Mouse (Mus musculus) kidney, adult 2 months (tissue): ENCODE measurements around the gene Exoc3l. TPM values are rescaled to one million over a fixed set of nuclear protein-coding genes. Genes with fewer than 3 reads are reported as not detected.

Source experiments
- DNase-seq: peaks from one replicate; pipeline ENCODE4 v3.0.0; 2021
- H3K27ac ChIP-seq: fragments of 200-500 bp; 2 replicates; pipeline ENCODE4 v1.5.1; 2012; ENCODE audit warnings: low read depth, low read length, control low read depth, inconsistent platforms; ENCODE audit not compliant: insufficient read depth
- H3K27me3 ChIP-seq: fragments of 200-500 bp; replicated peaks from 2 replicates; pipeline ENCODE4 v1.6.1; 2012; ENCODE audit warnings: mild to moderate bottlenecking, moderate library complexity, low read length, inconsistent platforms; ENCODE audit not compliant: control insufficient read depth, insufficient read depth
- H3K36me3 ChIP-seq: fragments of 200-500 bp; 2 replicates; pipeline ENCODE4 v1.6.1; 2012; ENCODE audit warnings: mild to moderate bottlenecking, moderate library complexity, low read length, inconsistent platforms; ENCODE audit not compliant: control insufficient read depth, insufficient read depth
- H3K4me1 ChIP-seq: fragments of 200-500 bp; 2 replicates; pipeline ENCODE4 v1.6.1; 2011; ENCODE audit warnings: low read length; ENCODE audit not compliant: control insufficient read depth, insufficient read depth
- H3K4me3 ChIP-seq: fragments of 200-500 bp; 2 replicates; pipeline ENCODE4 v1.5.1; 2011; ENCODE audit warnings: mild to moderate bottlenecking, low read depth, low read length, control low read depth; ENCODE audit not compliant: insufficient read depth
- CTCF ChIP-seq: fragments of 200-500 bp; conservative IDR thresholded peaks from 2 replicates; pipeline ENCODE4 v1.5.1; 2011; ENCODE audit warnings: low read depth, mild to moderate bottlenecking, control low read depth, low read length, moderate library complexity, mixed read lengths; ENCODE audit not compliant: insufficient read depth, insufficient read length
- POLR2A ChIP-seq: fragments of 200-500 bp; IDR thresholded peaks from one replicate; pipeline ENCODE4 v1.6.1; 2011; ENCODE audit warnings: low read depth, low read length, control low read depth
- WGBS: fragments of 180-500 bp; shearing (Covaris S2); methylation state at CpG from one replicate; pipeline ENCODE4 v1.1.7; 2018; 5-methylcytosine and 5-hydroxymethylcytosine counted together
- polyA plus RNA-seq: library from polyadenylated mRNA; depleted of rRNA; stranded (reverse); fragments of >200 nt; gene quantifications from 2 replicates; pipeline ENCODE4 v1.2.3, GENCODE M21; 2012

Gene Exoc3l
- polyA plus RNA-seq, 1 experiment, result 11.7 TPM

DNA sequence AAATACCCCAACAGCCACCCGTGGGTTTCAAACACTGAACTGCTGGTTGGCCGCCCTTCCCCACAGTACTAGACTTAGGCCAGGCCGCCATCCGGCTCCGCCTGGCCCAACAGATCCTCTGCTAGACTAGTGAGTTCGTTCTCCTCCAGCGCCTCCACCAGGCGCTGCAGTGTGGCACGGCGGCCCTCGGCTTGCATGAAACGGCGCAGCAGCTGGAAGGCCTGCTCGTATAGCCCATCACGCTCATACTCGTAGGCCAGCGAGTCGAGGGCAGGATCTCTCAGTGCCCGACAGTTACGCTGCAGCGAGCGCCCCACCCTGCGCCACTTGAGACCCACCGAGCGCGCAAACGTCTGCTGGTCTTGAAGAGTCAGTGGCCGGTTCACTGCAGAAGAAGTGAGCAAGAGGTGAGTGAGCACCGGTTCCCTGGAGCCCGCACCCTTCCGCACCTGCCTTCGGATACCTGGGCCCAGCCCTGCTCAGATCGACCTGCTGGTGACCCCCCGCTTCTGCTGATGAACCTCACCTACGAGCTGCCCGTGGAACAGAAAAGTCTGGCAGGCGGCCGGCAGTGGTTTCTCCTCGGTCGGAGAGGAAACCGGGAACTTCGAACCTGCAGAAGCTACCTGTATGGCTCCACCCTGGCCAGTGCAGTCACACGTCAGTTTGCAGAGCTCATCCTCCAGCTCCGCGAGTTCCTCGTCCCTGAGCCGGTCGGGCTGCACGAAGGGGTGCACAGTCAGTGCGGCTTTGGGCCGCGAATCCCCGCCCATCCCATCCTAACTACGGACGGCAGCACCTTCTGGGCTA lies 36.8 kb downstream of the Exoc3l start:
- Histone ChIP-seq H3K27ac (no peak overlapping the region), H3K4me1 (peaks cover 3% of the 10 kb centered on the region; the same call in 1 of the 2 replicates), H3K27me3 (no peaks in the 10 kb centered on the region), H3K36me3 (no peaks in the 10 kb centered on the region), H3K4me3 (peak overlapping the region; percentile 34; the same call in 1 of the 2 replicates)
- no peak for DNase-seq
- TF ChIP-seq POLR2A (no peak), CTCF (no peak)
- WGBS, result 36% methylated on average over 55 of the region's 55 CpGs

DNA sequence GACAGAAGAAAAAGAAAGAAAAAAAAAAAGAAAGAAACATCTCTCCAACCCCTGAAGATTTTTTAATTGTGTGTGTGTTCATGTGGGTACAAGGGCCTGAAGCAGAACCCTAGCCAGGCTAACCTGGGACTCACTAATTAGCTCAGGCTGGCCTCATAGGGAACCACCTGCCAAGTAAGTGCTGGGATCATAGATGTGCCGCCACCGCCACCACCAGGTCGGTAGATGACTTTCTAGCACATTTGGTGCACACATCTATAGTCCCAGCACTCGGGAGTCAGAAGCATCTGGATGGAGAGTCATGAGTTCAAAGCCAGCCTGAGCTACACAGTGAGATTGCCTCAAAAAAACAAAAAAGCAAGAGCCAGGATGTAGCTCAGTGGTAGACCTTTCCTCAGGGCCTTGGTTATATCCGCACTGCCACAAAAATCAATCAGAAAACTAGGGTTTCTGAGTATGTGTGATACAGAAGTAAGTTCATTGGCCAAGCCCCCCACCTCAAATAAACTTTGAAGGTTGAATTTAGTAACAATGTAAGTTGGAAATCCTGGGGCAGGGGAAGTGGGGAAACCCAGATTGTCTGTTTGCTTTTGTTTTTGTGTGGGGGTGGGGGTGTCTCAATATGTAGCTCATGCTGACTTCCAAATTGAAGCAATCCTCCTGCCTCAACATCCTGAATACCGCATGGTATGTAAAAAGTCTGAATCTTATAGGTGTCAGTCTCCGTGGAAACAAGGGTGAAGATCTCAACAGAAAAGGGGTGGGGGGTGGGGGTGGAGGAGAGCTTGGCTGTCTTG lies 38.4 kb downstream of the Exoc3l start:
- TF ChIP-seq CTCF, result no peak
- Histone ChIP-seq H3K36me3 (no peaks in the 10 kb centered on the region), H3K27me3 (no peaks in the 10 kb centered on the region), H3K4me3 (no peak overlapping the region), H3K27ac (no peak overlapping the region), H3K4me1 (peaks cover 3% of the 10 kb centered on the region; the same call in 1 of the 2 replicates)
- DNase-seq, result no peak
- 88% methylated on average over 7 of the region's 7 CpGs for WGBS

- H3K27ac ChIP-seq, result no peak within 1 kb of the TSS
- H3K4me3 ChIP-seq, result peak within 1 kb of the TSS; percentile 62
- no peaks in the 10 kb centered on the region for H3K36me3 ChIP-seq
- no peak for TF ChIP-seq POLR2A
- no peak for TF ChIP-seq CTCF
- 11% methylated on average over 14 of the region's 14 CpGs for WGBS
- H3K27me3 ChIP-seq, result no peaks in the 10 kb centered on the region
- H3K4me1 ChIP-seq, result peaks cover 3% of the 10 kb centered on the region; the same call in 1 of the 2 replicates
- DNase-seq, result peak; percentile 47
Observed at GRCm38 (mm10) chr8:105254966-105255350, 40.9 kb downstream of the Exoc3l start, which contains the start of gene B3gnt9. Gene B3gnt9 (minus strand): TSS chr8:105255153.

DNA sequence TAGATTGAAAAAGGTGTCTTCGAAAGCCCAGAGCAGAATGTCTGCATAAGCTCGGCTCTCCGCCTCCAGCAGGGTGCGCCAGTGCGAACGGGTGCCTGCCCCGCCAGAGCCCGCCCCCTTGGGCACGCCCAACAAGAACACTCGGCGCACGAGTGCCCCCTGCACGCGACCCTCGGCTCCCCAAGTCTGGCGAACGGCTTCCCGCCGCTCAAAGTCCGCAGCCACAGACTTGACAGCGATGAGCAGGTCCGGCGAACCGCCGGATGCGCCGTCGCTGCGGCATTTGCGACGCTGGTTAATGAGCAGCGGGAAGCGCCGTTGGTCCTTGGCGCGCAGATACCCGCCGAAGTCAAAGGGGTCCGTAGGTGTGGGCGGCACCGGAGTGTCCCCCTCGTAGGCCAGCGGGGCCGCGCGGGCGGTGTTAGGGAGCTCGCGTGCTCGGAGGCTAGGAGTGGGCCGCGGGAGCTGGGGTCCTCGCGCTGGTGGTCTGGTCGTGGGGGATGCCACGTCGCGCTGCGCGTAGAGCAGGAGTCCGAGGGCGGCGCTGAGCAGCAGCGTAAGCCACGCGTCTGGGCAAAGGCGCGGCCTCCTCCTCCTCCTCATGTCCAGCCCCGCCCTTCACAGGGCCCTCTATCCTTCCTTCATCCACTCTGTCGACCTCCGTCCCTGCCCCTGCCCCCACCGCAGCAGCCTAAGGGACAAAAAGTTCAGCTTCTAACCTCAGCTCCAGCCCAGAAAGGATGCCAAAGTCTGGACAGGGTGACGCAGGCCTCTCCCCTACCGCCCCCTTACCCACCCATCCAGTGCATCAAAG lies 41.5 kb downstream of the Exoc3l start:
- Histone ChIP-seq H3K4me3 (peak overlapping the region; percentile 62), H3K27ac (no peak overlapping the region), H3K4me1 (peaks cover under 1% of the 10 kb centered on the region; the same call in 1 of the 2 replicates), H3K36me3 (no peaks in the 10 kb centered on the region), H3K27me3 (no peaks in the 10 kb centered on the region)
- WGBS, result under 1% methylated on average over 74 of the region's 74 CpGs
- DNase-seq, result peak; percentile 90
- TF ChIP-seq CTCF, result peak; percentile 70
- no peak for TF ChIP-seq POLR2A

- DNase-seq, result no peak
- H3K4me3 ChIP-seq, result no peak overlapping the region
- WGBS, result 46% methylated on average over 20 of the region's 20 CpGs
- H3K4me1 ChIP-seq, result no peaks in the 10 kb centered on the region
- no peaks in the 10 kb centered on the region for H3K36me3 ChIP-seq
- no peaks in the 10 kb centered on the region for H3K27me3 ChIP-seq
- no peak overlapping the region for H3K27ac ChIP-seq
- TF ChIP-seq CTCF, result no peak
- no peak for TF ChIP-seq POLR2A
Observed at GRCm38 (mm10) chr8:105253766-105254151, 42.1 kb downstream of the Exoc3l start.

- Histone ChIP-seq H3K4me3 (no peak overlapping the region), H3K36me3 (no peaks in the 10 kb centered on the region), H3K27me3 (no peaks in the 10 kb centered on the region), H3K27ac (no peak overlapping the region), H3K4me1 (no peaks in the 10 kb centered on the region)
- TF ChIP-seq CTCF, result no peak
- no peak for TF ChIP-seq POLR2A
- DNase-seq, result no peak
- WGBS, result 90% methylated on average over 10 of the region's 10 CpGs
Observed at GRCm38 (mm10) chr8:105252680-105253537, 43.0 kb downstream of the Exoc3l start.
